Mouse (Mus musculus): ENCODE measurements around the gene Wnt5a.

- no peak for TF ChIP-seq TAL1 (IDR thresholded peaks at IDR 0.05; ENCODE audit: low read length)
- no peak for TF ChIP-seq GATA1 (IDR thresholded peaks at IDR 0.05; ENCODE audit: low read length)
These were observed 5.1 kb downstream of the Wnt5a start for GRCm38 (mm10) chr14:28509441-28510340.

Data from erythroblast, embryonic 14.5 days (primary cell).